Mouse (Mus musculus) heart, embryonic 13.5 days (tissue): ENCODE measurements around the gene Ulk4. TPM values are rescaled to one million over a fixed set of nuclear protein-coding genes. Genes with fewer than 3 reads are reported as not detected.
"Not testable (repeated sequence)": the region's sequence is repeated elsewhere in the genome, so short reads cannot be mapped to it uniquely, and the experiment has no call there.

ENCODE experiments used
- ATAC-seq: fragments of 200-750 bp; cut with Nextera tagmentation; 2 replicates; pipeline ENCODE4 v1.8.0; 2017; ENCODE audit warnings: moderate TSS enrichment; ENCODE audit not compliant: insufficient number of reproducible peaks, low FRiP score, low TSS enrichment; ENCODE audit errors: extremely low read depth
- H3K27ac ChIP-seq: fragments of 300-500 bp; sonication (generic); replicated peaks from 2 replicates; pipeline ENCODE4 v1.5.1; 2015; ENCODE audit warnings: moderate library complexity, mild to moderate bottlenecking, inconsistent platforms
- H3K27me3 ChIP-seq: fragments of 300-500 bp; sonication (generic); replicated peaks from 2 replicates; pipeline ENCODE4 v1.6.1; 2015; ENCODE audit warnings: mild to moderate bottlenecking, inconsistent platforms
- H3K36me3 ChIP-seq: fragments of 300-500 bp; sonication (generic); 2 replicates; pipeline ENCODE4 v1.6.1; 2015; ENCODE audit warnings: mild to moderate bottlenecking, inconsistent platforms
- H3K4me1 ChIP-seq: fragments of 300-500 bp; sonication (generic); 2 replicates; pipeline ENCODE4 v1.6.1; 2015; ENCODE audit warnings: inconsistent platforms
- H3K4me2 ChIP-seq: fragments of 300-500 bp; sonication (generic); 2 replicates; pipeline ENCODE4 v1.6.1; 2015; ENCODE audit warnings: inconsistent platforms, mild to moderate bottlenecking, moderate library complexity
- H3K4me3 ChIP-seq: fragments of 300-500 bp; sonication (generic); 2 replicates; pipeline ENCODE4 v1.5.1; 2015; ENCODE audit warnings: moderate library complexity, mild to moderate bottlenecking, inconsistent platforms
- H3K9ac ChIP-seq: fragments of 300-500 bp; sonication (generic); 2 replicates; pipeline ENCODE4 v1.6.1; 2015; ENCODE audit warnings: inconsistent platforms, mild to moderate bottlenecking, moderate library complexity
- H3K9me3 ChIP-seq: fragments of 300-500 bp; sonication (generic); 2 replicates; pipeline ENCODE4 v1.6.1; 2016; ENCODE audit warnings: inconsistent platforms
- WGBS: fragments of 180-500 bp; shearing (Covaris S2); methylation state at CpG from one replicate; pipeline ENCODE4 v1.1.7; 2015; ENCODE audit warnings: mixed read lengths; 5-methylcytosine and 5-hydroxymethylcytosine counted together
- polyA plus RNA-seq: library from polyadenylated mRNA; unstranded; fragments of >200 nt; fragmentation: Nextera tagmentation; extraction: Ambion mirVana; gene quantifications from 2 replicates; pipeline ENCODE4 v1.2.1, GENCODE M21; 2015

Gene Ulk4
- polyA plus RNA-seq, 1 experiment from 2014 or later: 95.9 TPM

DNA sequence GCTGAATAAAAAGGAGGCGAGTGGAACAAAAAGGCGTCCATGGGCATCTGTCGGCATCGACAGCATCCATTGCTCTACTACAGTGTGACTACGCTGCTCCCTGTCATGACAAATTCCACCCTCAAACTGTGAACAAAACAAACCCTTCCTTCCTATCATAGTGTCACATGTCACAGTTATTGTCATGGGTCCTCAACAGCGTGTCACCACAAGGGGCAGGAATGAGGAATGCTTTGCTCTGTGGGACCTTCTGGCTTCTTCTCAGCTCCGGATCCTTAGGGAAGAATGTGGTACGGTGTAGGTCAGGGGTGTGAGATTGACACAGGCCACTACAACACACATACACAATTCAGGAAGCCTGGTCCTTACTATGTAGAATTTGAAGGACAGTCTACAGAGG, 218.5 kb downstream of the Ulk4 start:
- WGBS: 67% methylated on average over 8 of the region's 8 CpGs
- no peak overlapping the region for H3K9ac ChIP-seq
- no peak overlapping the region for H3K4me3 ChIP-seq
- no peak overlapping the region for H3K27ac ChIP-seq
- no peak overlapping the region for H3K4me2 ChIP-seq
- H3K36me3 ChIP-seq: no peaks in the 10 kb centered on the region
- no peaks in the 10 kb centered on the region for H3K9me3 ChIP-seq
- H3K27me3 ChIP-seq: no peaks in the 10 kb centered on the region
- no peak for ATAC-seq
- H3K4me1 ChIP-seq: peaks cover 28% of the 10 kb centered on the region

DNA sequence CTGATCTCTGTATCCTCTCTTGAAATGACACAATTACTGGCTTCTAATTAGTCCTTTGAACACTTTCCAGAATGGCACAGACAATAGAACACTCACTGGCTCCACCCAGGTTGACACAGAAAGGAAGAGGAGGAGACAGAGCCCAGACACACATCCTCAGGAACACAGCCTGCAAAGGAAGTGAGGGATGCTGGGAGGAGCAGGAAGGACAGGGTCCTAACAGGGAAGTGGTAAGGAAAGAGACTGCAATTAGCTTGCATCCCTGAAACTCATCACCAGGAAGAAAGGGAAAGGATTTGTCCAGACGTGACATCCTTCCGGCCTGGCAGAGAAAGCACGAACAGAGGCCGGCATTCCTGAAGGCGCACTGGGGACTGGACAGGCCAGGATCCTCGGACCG, 218.9 kb downstream of the Ulk4 start:
- no peak for ATAC-seq
- Histone ChIP-seq H3K9ac (no peak overlapping the region), H3K27me3 (no peaks in the 10 kb centered on the region), H3K9me3 (no peaks in the 10 kb centered on the region), H3K4me1 (peaks cover 25% of the 10 kb centered on the region), H3K4me3 (no peak overlapping the region), H3K36me3 (no peaks in the 10 kb centered on the region), H3K4me2 (no peak overlapping the region), H3K27ac (no peak overlapping the region)
- 74% methylated on average over 7 of the region's 7 CpGs for WGBS

DNA sequence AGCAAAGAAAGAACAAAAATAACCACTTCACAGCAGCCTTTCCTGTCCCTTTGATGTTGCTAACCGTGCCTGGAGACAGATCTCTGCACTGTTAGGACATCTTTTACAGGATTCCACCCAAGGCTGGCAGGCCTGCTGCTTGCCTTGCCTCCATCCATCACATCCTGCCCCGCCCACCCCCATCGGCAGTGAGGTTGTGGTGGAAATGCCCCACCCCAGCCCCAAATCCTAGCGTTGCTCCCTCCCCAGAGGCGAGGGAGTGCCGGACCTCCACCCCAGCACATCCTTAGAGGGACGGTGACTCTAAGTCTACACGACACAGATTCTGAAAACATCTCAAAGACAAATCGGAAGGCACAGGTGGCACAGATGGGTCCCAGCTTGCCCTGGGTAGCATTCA, 219.6 kb downstream of the Ulk4 start:
- Histone ChIP-seq H3K36me3 (no peaks in the 10 kb centered on the region), H3K4me1 (peaks cover 18% of the 10 kb centered on the region), H3K27me3 (no peaks in the 10 kb centered on the region), H3K27ac (no peak overlapping the region), H3K9ac (no peak overlapping the region), H3K4me2 (no peak overlapping the region), H3K9me3 (0 out of 2 replicates have a peak, but pooled peaks cover 4% of the 10 kb centered on the region), H3K4me3 (no peak overlapping the region)
- no peak for ATAC-seq
- WGBS: 42% methylated on average over 9 of the region's 9 CpGs

DNA sequence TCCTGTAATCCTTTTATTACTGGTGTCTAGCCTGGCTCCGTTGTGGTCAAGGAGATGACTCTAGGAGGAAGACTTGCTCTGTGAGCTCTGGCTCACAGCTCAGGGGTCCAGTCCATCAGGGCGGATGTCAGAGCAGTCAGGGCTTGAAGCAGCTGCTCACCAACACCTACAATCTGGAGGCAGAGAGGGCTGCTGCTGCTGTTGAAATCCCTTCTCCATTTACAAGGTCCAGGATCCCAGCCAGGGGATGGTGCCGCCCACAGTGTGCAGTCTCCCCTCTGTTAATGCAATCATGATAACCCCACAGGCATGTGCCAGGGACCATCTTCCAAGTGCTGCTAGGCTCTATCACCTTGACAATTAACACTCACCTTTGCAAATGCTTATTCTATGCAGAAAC, 220.5 kb downstream of the Ulk4 start:
- no peaks in the 10 kb centered on the region for H3K27me3 ChIP-seq
- peaks cover 9% of the 10 kb centered on the region for H3K4me1 ChIP-seq
- H3K4me3 ChIP-seq: no peak overlapping the region
- WGBS: 84% methylated on average over 3 of the region's 3 CpGs
- H3K36me3 ChIP-seq: no peaks in the 10 kb centered on the region
- H3K9me3 ChIP-seq: 0 out of 2 replicates have a peak, but pooled peaks cover 4% of the 10 kb centered on the region
- no peak overlapping the region for H3K9ac ChIP-seq
- no peak overlapping the region for H3K27ac ChIP-seq
- no peak for ATAC-seq
- H3K4me2 ChIP-seq: no peak overlapping the region

DNA sequence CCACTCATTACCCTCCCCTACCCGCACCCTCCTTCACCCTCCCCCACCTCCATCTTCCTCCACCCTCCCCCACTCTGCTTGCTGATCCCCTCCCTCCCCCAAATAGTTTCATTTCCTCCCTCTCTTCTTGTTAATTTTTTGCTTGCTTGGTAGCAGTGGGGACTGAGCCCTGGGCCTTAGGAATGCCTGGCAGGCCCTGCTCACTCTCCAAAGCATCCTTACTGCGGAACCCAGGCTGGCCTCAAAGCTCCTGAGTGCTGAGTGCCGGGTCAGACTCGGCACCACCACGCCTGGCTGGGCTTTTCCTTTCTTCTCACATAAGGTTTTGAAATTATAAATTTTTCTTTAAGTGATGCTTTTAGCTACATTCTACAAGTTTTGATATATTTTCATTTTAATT, 221.0 kb downstream of the Ulk4 start:
- H3K36me3 ChIP-seq: no peaks in the 10 kb centered on the region
- 77% methylated on average over 5 of the region's 5 CpGs for WGBS
- H3K27me3 ChIP-seq: no peaks in the 10 kb centered on the region
- H3K4me2 ChIP-seq: no peak overlapping the region
- H3K9ac ChIP-seq: no peak overlapping the region
- H3K27ac ChIP-seq: no peak overlapping the region
- H3K4me1 ChIP-seq: peaks cover 8% of the 10 kb centered on the region; the same call in 1 of the 2 replicates
- no peak for ATAC-seq
- no peak overlapping the region for H3K4me3 ChIP-seq
- H3K9me3 ChIP-seq: 0 out of 2 replicates have a peak, but pooled peaks cover 4% of the 10 kb centered on the region

DNA sequence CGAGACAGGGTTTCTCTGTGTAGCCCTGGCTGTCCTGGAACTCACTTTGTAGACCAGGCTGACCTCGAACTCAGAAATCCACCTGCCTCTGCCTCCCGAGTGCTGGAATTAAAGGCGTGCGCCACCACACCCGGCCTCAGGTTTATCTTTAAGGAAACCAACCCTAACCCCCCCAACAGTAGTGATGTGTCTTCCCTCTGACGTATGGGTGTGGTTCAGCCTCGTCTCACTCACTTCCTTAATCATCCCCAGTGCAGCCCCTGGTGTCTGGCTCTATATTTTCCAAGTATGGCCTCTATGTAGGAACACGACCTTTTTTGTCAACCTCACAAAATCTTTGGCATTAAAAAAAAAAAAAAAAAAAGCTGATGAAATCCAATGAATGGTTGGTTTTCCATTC, 231.3 kb downstream of the Ulk4 start:
- 75% methylated on average over 9 of the region's 9 CpGs for WGBS

DNA sequence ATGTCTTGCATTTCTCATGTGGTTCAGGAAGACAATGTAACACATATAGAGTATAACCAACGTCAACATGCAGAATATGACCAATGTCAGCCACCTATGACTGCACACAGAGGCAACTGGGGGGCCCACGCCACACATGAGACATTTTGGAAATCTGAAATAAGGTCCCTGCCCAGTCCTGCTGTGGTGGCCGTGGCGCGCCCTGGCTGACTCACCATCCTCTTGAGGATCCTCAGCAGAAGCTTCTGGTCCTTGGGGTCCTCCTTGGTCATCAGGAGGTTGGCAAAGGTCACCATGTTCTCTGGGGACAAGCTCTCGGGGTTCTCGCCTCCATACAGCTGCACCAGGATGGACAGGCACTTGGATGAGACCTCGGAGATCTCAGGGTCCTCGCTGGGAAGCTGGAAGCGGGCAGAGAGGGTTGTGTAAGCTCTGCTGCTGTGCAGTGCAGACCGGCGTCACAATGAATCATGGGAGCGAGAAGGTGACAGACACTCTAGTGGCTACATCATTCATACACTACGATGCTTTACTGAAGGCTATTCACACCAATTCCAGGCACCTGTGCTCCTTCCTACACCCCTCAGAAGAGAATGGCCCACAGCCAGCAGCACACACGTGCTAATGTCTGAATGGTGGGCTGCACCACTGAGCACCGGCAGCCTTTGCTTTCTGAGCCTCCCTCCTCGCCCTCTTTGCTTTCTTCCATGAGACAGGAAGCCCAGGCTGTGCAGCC, 232.4 kb downstream of the Ulk4 start:
- Histone ChIP-seq H3K9ac (no peak overlapping the region), H3K4me3 (no peak overlapping the region), H3K4me2 (no peak overlapping the region), H3K36me3 (no peaks in the 10 kb centered on the region), H3K27ac (no peak overlapping the region), H3K4me1 (no peaks in the 10 kb centered on the region), H3K27me3 (no peaks in the 10 kb centered on the region), H3K9me3 (no peaks in the 10 kb centered on the region)
- ATAC-seq: no peak
- WGBS: 80% methylated on average over 17 of the region's 17 CpGs

More for the DNA sequence above, 231.3 kb downstream of the Ulk4 start:
- not testable (repeated sequence) for H3K36me3 ChIP-seq, H3K4me2 ChIP-seq, H3K4me1 ChIP-seq, H3K9ac ChIP-seq, H3K27me3 ChIP-seq, H3K4me3 ChIP-seq, ATAC-seq, H3K27ac ChIP-seq, H3K9me3 ChIP-seq

DNA sequence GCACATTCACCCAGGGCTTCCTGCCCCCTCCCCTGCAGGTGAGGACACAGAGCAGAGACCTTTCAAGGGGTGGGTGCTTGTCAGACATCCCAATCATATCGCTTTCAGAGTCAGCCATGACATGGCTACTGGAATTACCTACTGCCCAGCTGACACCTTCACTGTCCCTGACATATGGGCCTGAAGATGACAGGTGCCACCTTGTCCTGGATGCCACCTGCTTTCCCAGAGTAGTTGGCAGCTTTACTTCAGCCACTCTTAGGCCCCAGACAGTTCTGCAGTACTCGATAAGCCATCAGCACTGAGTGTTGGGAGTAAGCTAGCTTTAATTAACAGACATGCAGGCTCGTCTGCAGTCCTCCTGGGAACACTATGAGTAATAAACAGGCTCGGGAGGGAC, 234.0 kb downstream of the Ulk4 start:
- Histone ChIP-seq H3K36me3 (no peaks in the 10 kb centered on the region), H3K9ac (no peak overlapping the region), H3K4me1 (no peaks in the 10 kb centered on the region), H3K4me3 (no peak overlapping the region), H3K9me3 (no peaks in the 10 kb centered on the region), H3K27me3 (no peaks in the 10 kb centered on the region), H3K27ac (no peak overlapping the region), H3K4me2 (no peak overlapping the region)
- WGBS: 80% methylated on average over 4 of the region's 4 CpGs
- ATAC-seq: no peak

DNA sequence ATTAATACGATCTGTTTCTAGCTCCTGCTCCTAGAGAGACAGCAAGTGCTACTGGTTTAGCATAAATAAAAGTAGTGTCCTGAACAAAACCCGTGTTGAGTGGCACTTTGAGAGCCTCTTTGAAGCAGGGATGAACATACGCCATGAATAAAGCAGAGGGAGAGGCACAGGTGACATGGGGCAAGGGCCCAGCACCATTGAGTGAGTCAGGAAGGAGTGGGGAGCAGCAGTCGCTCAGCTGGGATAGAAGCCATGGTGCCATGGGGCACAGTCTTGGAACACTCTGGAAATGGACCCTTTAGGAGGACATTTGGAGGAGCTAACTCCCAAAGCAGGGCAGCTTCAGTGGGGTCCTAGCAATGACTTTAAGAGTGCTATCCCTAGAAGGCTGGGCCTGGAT, 238.6 kb downstream of the Ulk4 start:
- H3K4me2 ChIP-seq: no peak overlapping the region
- 74% methylated on average over 4 of the region's 4 CpGs for WGBS
- H3K27ac ChIP-seq: no peak overlapping the region

DNA sequence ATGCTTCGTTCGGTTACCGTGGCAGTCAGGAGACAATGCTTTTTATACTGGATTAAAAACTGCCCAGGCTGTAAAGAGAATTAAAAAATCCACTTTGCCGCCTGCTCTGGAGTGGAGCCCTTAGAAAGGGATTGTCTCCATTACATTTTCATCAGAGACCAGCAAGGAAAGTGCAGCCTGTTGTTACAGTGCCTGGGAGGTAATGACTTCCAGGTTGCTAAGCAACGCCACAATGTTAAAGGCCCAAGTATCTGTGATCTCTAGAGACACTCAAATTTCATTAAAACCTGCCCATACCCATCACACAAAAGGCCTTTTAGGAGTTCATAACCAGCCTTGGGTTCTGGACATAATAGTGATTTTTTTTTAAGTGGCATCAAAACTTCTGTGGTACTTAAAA, 239.0 kb downstream of the Ulk4 start:
- ATAC-seq: no peak
- Histone ChIP-seq H3K4me2 (no peak overlapping the region), H3K9me3 (no peaks in the 10 kb centered on the region), H3K36me3 (no peaks in the 10 kb centered on the region), H3K9ac (no peak overlapping the region), H3K27me3 (no peaks in the 10 kb centered on the region), H3K4me3 (no peak overlapping the region), H3K4me1 (no peaks in the 10 kb centered on the region), H3K27ac (no peak overlapping the region)
- WGBS: 80% methylated on average over 5 of the region's 5 CpGs

More for the DNA sequence above, 238.6 kb downstream of the Ulk4 start:
- no peak for ATAC-seq
- Histone ChIP-seq H3K27me3 (no peaks in the 10 kb centered on the region), H3K9me3 (no peaks in the 10 kb centered on the region), H3K4me3 (no peak overlapping the region), H3K4me1 (no peaks in the 10 kb centered on the region), H3K36me3 (no peaks in the 10 kb centered on the region), H3K9ac (no peak overlapping the region)

DNA sequence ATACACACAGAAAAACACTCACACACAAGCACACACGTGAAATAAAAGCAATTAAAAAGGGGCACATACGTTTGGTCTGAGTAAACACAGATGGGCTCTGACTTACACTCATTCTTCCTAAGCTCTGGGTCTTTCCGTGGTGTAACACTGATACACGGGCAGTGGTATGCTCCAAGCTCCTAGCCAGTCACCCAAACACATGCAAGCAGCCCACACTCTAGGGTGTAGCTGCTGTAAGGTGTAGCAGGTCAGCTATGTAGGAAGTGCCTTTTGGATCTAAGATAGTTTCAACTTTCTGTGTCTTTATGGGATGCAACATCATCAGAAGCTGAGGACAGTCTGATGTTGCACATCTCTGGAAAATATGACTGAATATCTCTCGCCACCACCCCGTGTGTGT, 241.7 kb downstream of the Ulk4 start:
- no peak overlapping the region for H3K9ac ChIP-seq
- no peaks in the 10 kb centered on the region for H3K36me3 ChIP-seq
- H3K4me3 ChIP-seq: no peak overlapping the region
- no peaks in the 10 kb centered on the region for H3K27me3 ChIP-seq
- WGBS: 62% methylated on average over 6 of the region's 6 CpGs
- ATAC-seq: no peak
- H3K4me2 ChIP-seq: no peak overlapping the region
- H3K9me3 ChIP-seq: no peaks in the 10 kb centered on the region
- peaks cover 9% of the 10 kb centered on the region for H3K4me1 ChIP-seq
- no peak overlapping the region for H3K27ac ChIP-seq

DNA sequence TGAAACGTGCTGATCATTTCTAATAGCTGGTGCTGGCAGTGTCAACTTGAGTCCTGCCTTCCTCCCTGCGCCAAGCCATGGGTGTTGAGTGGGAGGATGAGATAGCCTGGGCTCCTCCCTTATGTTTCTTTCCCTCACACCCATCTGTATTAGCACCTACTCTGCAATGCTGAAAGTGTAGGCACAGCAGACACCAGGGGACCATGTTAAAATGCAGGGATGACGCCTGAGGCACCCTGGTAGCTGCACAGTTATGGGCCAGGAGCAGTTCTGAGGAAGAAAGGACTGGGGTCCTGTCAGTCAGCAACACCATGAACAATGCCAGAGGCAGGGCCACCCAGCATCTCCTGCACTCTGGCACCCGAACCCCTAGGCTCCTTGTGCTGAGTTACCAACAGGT, 243.4 kb downstream of the Ulk4 start:
- Histone ChIP-seq H3K27me3 (no peaks in the 10 kb centered on the region), H3K36me3 (no peaks in the 10 kb centered on the region), H3K4me2 (no peak overlapping the region), H3K9ac (no peak overlapping the region), H3K9me3 (no peaks in the 10 kb centered on the region), H3K27ac (no peak overlapping the region), H3K4me3 (no peak overlapping the region), H3K4me1 (peaks cover 9% of the 10 kb centered on the region)
- no peak for ATAC-seq
- WGBS: 67% methylated on average over 4 of the region's 4 CpGs
